In genomic region chr14:73507702-73508376, GRCm38 (mm10) we compare ENCODE assay signal across 9 mouse cellular contexts. TPM values are rescaled to one million over a fixed set of nuclear protein-coding genes. Genes with fewer than 3 reads are reported as not detected.
A peak's percentile ranks its signal among the peaks of the same experiment; 100 is the strongest.
DNase-seq lines count a peak whose midpoint lies in the region; ATAC-seq and TF ChIP-seq lines count a peak whose summit lies in the region.
"Had no signal": no experiment of that assay in that cellular context is flagged by ENCODE, and none has a peak within 500 bp of the region (broad histone marks: within the 10 kb centered on the region; RNA-seq: fewer than 3 reads in every experiment).

No protein-coding gene starts in this region.

- WGBS in heart, embryonic 16.5 days, result 41% methylated on average over 11 of the region's 11 CpGs
- WGBS in midbrain, postnatal 0 days, result 78% methylated on average over 11 of the region's 11 CpGs

- H3K27me3 ChIP-seq in MEL (ENCODE audit: control insufficient read depth in 1 of 2, insufficient read depth in 2 of 2, low read length in 2 of 2), result no peaks in the 10 kb centered on the region
- no peaks in the 10 kb centered on the region for H3K27me3 ChIP-seq in heart, embryonic 16.5 days (ENCODE audit: control insufficient read depth, insufficient read depth, low read length)
- no peaks in the 10 kb centered on the region for H3K27me3 ChIP-seq in midbrain, postnatal 0 days (ENCODE audit: insufficient read depth, low read length)

- H3K9me3 ChIP-seq in MEL (replicated peaks; ENCODE audit: insufficient read depth, low read length), result no peaks in the 10 kb centered on the region
- no peaks in the 10 kb centered on the region for H3K9me3 ChIP-seq in heart, embryonic 16.5 days (replicated peaks; ENCODE audit: control insufficient read depth, low read length)
- no peaks in the 10 kb centered on the region for H3K9me3 ChIP-seq in midbrain, postnatal 0 days (ENCODE audit: low read length)
- H3K9me3 ChIP-seq: midbrain, embryonic 10.5 days had no signal

- TF ChIP-seq POLR2A in MEL (IDR thresholded peaks at IDR 0.05; ENCODE audit: control insufficient read depth in 1 of 2, insufficient read depth in 1 of 2, low read depth in 1 of 2, low read length in 2 of 2, poor library complexity in 1 of 2), result peak in 1 of 2 experiments; percentile 37; a peak in 1 of 4 replicates

- H3K27ac ChIP-seq in layer of hippocampus, adult 2 months, result peak overlapping the region; percentile 39; the same call in 1 of the 2 replicates
- peak overlapping the region; percentile 79 for H3K27ac ChIP-seq in MEL (ENCODE audit: control insufficient read depth, low read depth, low read length)
- H3K27ac ChIP-seq in heart, embryonic 16.5 days (ENCODE audit: low read length), result no peak overlapping the region
- H3K27ac ChIP-seq in midbrain, postnatal 0 days (ENCODE audit: low read depth, low read length), result no peak overlapping the region
- H3K27ac ChIP-seq: midbrain, embryonic 10.5 days had no signal

- H3K79me2 ChIP-seq in MEL (ENCODE audit: control insufficient read depth, insufficient read depth, low read length, poor library complexity), result peaks cover 21% of the 10 kb centered on the region

- H3K4me3 ChIP-seq in layer of hippocampus, adult 2 months, result no peak overlapping the region; the same call in 1 of the 2 replicates
- H3K4me3 ChIP-seq in MEL (ENCODE audit: control insufficient read depth in 1 of 2, insufficient read depth in 1 of 2, low read depth in 2 of 2, low read length in 2 of 2), result peak overlapping the region; percentile 32 to 39
- no peak overlapping the region for H3K4me3 ChIP-seq in heart, embryonic 16.5 days (ENCODE audit: low read length)
- no peak overlapping the region for H3K4me3 ChIP-seq in midbrain, postnatal 0 days (ENCODE audit: low read depth, low read length)
- H3K4me3 ChIP-seq: midbrain, embryonic 10.5 days had no signal

- TF ChIP-seq EP300 in MEL (IDR thresholded peaks at IDR 0.05; ENCODE audit: low read depth in 1 of 2, low read length in 2 of 2), result peak; percentile 16 to 39; a peak in 1 of 4 replicates

- H3K9ac ChIP-seq in MEL (ENCODE audit: control insufficient read depth, low read depth, low read length, poor library complexity, severe bottlenecking), result peak overlapping the region; percentile 30
- H3K9ac ChIP-seq in heart, embryonic 16.5 days (ENCODE audit: low read length), result no peak overlapping the region
- no peak overlapping the region for H3K9ac ChIP-seq in midbrain, postnatal 0 days (replicated peaks; ENCODE audit: low read length, poor library complexity, severe bottlenecking)

- H3K36me3 ChIP-seq in MEL (ENCODE audit: control insufficient read depth in 1 of 2, insufficient read depth in 2 of 2, low read length in 2 of 2), result peaks cover 0 to 24% of the 10 kb centered on the region in 2 experiments; a peak in 2 of 4 replicates
- no peaks in the 10 kb centered on the region for H3K36me3 ChIP-seq in heart, embryonic 16.5 days (ENCODE audit: control insufficient read depth, insufficient read depth)
- no peaks in the 10 kb centered on the region for H3K36me3 ChIP-seq in midbrain, postnatal 0 days (ENCODE audit: insufficient read depth, low read length)

- no peak for TF ChIP-seq CTCF in layer of hippocampus, adult 2 months (conservative IDR thresholded peaks at IDR 0.05)
- no peak for TF ChIP-seq CTCF in MEL (IDR thresholded peaks at IDR 0.05 in 2 of 3, conservative IDR thresholded peaks at IDR 0.05 in 1 of 3; ENCODE audit: control insufficient read depth in 1 of 3, insufficient read depth in 1 of 3, low read depth in 2 of 3, low read length in 3 of 3, poor library complexity in 1 of 3, severe bottlenecking in 1 of 3)
- TF ChIP-seq CTCF in midbrain, postnatal 0 days (IDR thresholded peaks at IDR 0.05), result no peak

- H3K4me1 ChIP-seq in MEL (ENCODE audit: control insufficient read depth in 1 of 2, insufficient read depth in 2 of 2, low read length in 2 of 2), result peaks cover 8 to 33% of the 10 kb centered on the region in 2 experiments
- H3K4me1 ChIP-seq in heart, embryonic 16.5 days (ENCODE audit: control insufficient read depth, insufficient read depth, low read length), result peaks cover 15% of the 10 kb centered on the region
- H3K4me1 ChIP-seq in midbrain, postnatal 0 days (ENCODE audit: insufficient read depth, low read length), result peaks cover 8% of the 10 kb centered on the region; the same call in 1 of the 2 replicates

- H3K4me2 ChIP-seq in heart, embryonic 16.5 days (ENCODE audit: low read depth, low read length), result peak overlapping the region; percentile 20; the same call in 1 of the 2 replicates
- no peak overlapping the region for H3K4me2 ChIP-seq in midbrain, postnatal 0 days (ENCODE audit: low read depth, low read length, poor library complexity, severe bottlenecking)

- no peak for TF ChIP-seq RAD21 in MEL (IDR thresholded peaks at IDR 0.05; ENCODE audit: low read depth, low read length)

- ATAC-seq in heart, embryonic 16.5 days (replicated peaks; ENCODE audit: extremely low read depth, insufficient read depth, low FRiP score), result no peak
- no peak for ATAC-seq in midbrain, postnatal 0 days (ENCODE audit: low FRiP score)

- DNase-seq in layer of hippocampus, adult 2 months (ENCODE audit: low spot score in 2 of 2), result no peak
- DNase-seq in layer of hippocampus, postnatal 36 days, result no peak
- DNase-seq in MEL (ENCODE audit: low read depth, low spot score), result peak; percentile 84
- peak; percentile 50 for DNase-seq in lung, postnatal 14 days
- no peak for DNase-seq in adrenal gland, postnatal 4 days (ENCODE audit: low spot score in 2 of 2)
- DNase-seq in midbrain, postnatal 0 days (ENCODE audit: low spot score), result no peak
- no peak for DNase-seq in spleen, adult 18-20 months

TF ChIP-seq in MEL, 35 proteins besides CTCF, POLR2A, EP300 and RAD21:
- TF ChIP-seq ELF1 (IDR thresholded peaks at IDR 0.05; ENCODE audit: low read depth, low read length) (0 out of 2 replicates have a peak, but pooled peaks have one; percentile 21), MAZ (IDR thresholded peaks at IDR 0.05; ENCODE audit: low read depth, low read length) (no peak), GABPA (IDR thresholded peaks at IDR 0.05; ENCODE audit: low read depth, low read length) (peak; percentile 50; the same call in 1 of the 2 replicates), POLR2AphosphoS2 (IDR thresholded peaks at IDR 0.05; ENCODE audit: low read length) (no peak), POLR2AphosphoS5 (IDR thresholded peaks at IDR 0.05; ENCODE audit: borderline replicate concordance, low read depth, low read length) (no peak), SIN3A (IDR thresholded peaks at IDR 0.05; ENCODE audit: low read length) (peak; percentile 45; the same call in 1 of the 2 replicates), GATA1 (IDR thresholded peaks at IDR 0.05; ENCODE audit: low read depth, low read length) (peak; percentile 29; the same call in 1 of the 2 replicates), MYB (IDR thresholded peaks at IDR 0.05; ENCODE audit: low read depth, low read length) (no peak), ETS1 (IDR thresholded peaks at IDR 0.05; ENCODE audit: low read depth, low read length) (peak; percentile 55; the same call in 1 of the 2 replicates), NELFE (IDR thresholded peaks at IDR 0.05; ENCODE audit: low read depth, low read length) (no peak; the same call in 1 of the 2 replicates), BHLHE40 (IDR thresholded peaks at IDR 0.05; ENCODE audit: borderline replicate concordance, low read depth, low read length) (peak; percentile 87)
TF ChIP-seq in MEL: peak in this region for 6.

RNA-seq across cellular contexts. Expression of gene Med4, which starts 2.0 kb away (rescaled TPM):
- total RNA-seq in layer of hippocampus, adult 2 months (2021), result 10 to 100 TPM; 31.7 to 35.4 TPM
- 10 to 100 TPM; 30.0 to 31.6 TPM for total RNA-seq in layer of hippocampus, postnatal 36 days (2021)
- total RNA-seq in MEL (2012; rRNA removed), result 62.2 and 65.2 TPM in 2 replicates
- polyA plus RNA-seq in MEL (2012; ENCODE audit: insufficient read depth in 1 of 2, insufficient read length in 2 of 2, low read depth in 1 of 2, low replicate concordance in 2 of 2, missing spikeins in 1 of 2), result 10 to 100 TPM in 1 of 2 experiments, not detected in 1; 69.2 TPM
- polyA plus RNA-seq in heart, embryonic 16.5 days (2015; fragmentation: Nextera tagmentation; extraction: Ambion mirVana), result 54.1 and 55.5 TPM in 2 replicates
- total RNA-seq in adrenal gland, postnatal 4 days (2021), result 10 to 100 TPM; 36.2 to 38.5 TPM
- total RNA-seq in midbrain, postnatal 0 days (2014; rRNA removed), result 25.2 and 25.6 TPM in 2 replicates
- polyA plus RNA-seq in midbrain, postnatal 0 days (2015; fragmentation: Nextera tagmentation; extraction: Ambion mirVana), result 80.6 and 81.7 TPM in 2 replicates

RNA-seq across cellular contexts. Expression of gene Sucla2, which starts 17.3 kb away (rescaled TPM):
- 100 to 1,000 TPM; 151 to 152 TPM for total RNA-seq in layer of hippocampus, adult 2 months (2021)
- 100 to 1,000 TPM; 153 to 167 TPM for total RNA-seq in layer of hippocampus, postnatal 36 days (2021)
- total RNA-seq in MEL (2012; rRNA removed), result 59.4 and 63.0 TPM in 2 replicates
- polyA plus RNA-seq in MEL (2012; ENCODE audit: insufficient read depth in 1 of 2, insufficient read length in 2 of 2, low read depth in 1 of 2, low replicate concordance in 2 of 2, missing spikeins in 1 of 2), result 10 to 100 TPM; 61.6 to 65.5 TPM
- polyA plus RNA-seq in heart, embryonic 16.5 days (2015; fragmentation: Nextera tagmentation; extraction: Ambion mirVana), result 263 and 286 TPM in 2 replicates
- total RNA-seq in adrenal gland, postnatal 4 days (2021), result 100 to 1,000 TPM; 205 to 240 TPM
- total RNA-seq in midbrain, postnatal 0 days (2014; rRNA removed), result 70.5 and 96.7 TPM in 2 replicates
- polyA plus RNA-seq in midbrain, postnatal 0 days (2015; fragmentation: Nextera tagmentation; extraction: Ambion mirVana), result 149 and 150 TPM in 2 replicates

RNA-seq across cellular contexts. Expression of gene Nudt15, which starts 40.2 kb away (rescaled TPM):
- 1 to 10 TPM; 4.8 to 7.7 TPM for total RNA-seq in layer of hippocampus, adult 2 months (2021)
- 1 to 10 TPM; 5.6 to 6.0 TPM for total RNA-seq in layer of hippocampus, postnatal 36 days (2021)
- total RNA-seq in MEL (2012; rRNA removed), result 8.4 and 8.8 TPM in 2 replicates
- 10 to 100 TPM in 1 of 2 experiments, not detected in 1; 12.3 TPM for polyA plus RNA-seq in MEL (2012; ENCODE audit: insufficient read depth in 1 of 2, insufficient read length in 2 of 2, low read depth in 1 of 2, low replicate concordance in 2 of 2, missing spikeins in 1 of 2)
- polyA plus RNA-seq in heart, embryonic 16.5 days (2015; fragmentation: Nextera tagmentation; extraction: Ambion mirVana), result 3.8 and 4.1 TPM in 2 replicates
- 1 to 10 TPM; 5.0 to 7.0 TPM for total RNA-seq in adrenal gland, postnatal 4 days (2021)
- 6.7 and 8.9 TPM in 2 replicates for total RNA-seq in midbrain, postnatal 0 days (2014; rRNA removed)
- 9.4 and 10.9 TPM in 2 replicates for polyA plus RNA-seq in midbrain, postnatal 0 days (2015; fragmentation: Nextera tagmentation; extraction: Ambion mirVana)

Comparison
In these comparisons a context has a peak if more than half of its experiments do, and no peak if none do; other contexts are left out.
1. DNase-seq: peak in MEL (single experiment) and lung, postnatal 14 days (single experiment); none in layer of hippocampus, adult 2 months (0 of 2), layer of hippocampus, postnatal 36 days (0 of 2), adrenal gland, postnatal 4 days (0 of 2), midbrain, postnatal 0 days (single experiment) and spleen, adult 18-20 months (0 of 2).
2. H3K27ac ChIP-seq: peak in layer of hippocampus, adult 2 months (single experiment) and MEL (single experiment); none in heart, embryonic 16.5 days (single experiment) and midbrain, postnatal 0 days (single experiment).
3. H3K4me3 ChIP-seq: peak in MEL (2 of 2); none in layer of hippocampus, adult 2 months (single experiment), heart, embryonic 16.5 days (single experiment) and midbrain, postnatal 0 days (single experiment).